Mouse (Mus musculus) embryo, embryonic 10 days (tissue): ENCODE results near the gene Dusp15.
A peak's percentile ranks its signal among the peaks of the same experiment; 100 is the strongest.

Experiments
- DNase-seq: peaks from one replicate; pipeline ENCODE4 v3.0.0-alpha.2; 2015; ENCODE audit warnings: low spot score

Gene Dusp15

GRCm38 (mm10) chr2:152906274-152907037 lies 45.0 kb downstream of the Dusp15 start:
- no peak for DNase-seq

- peak; percentile 59 for DNase-seq
Observed at GRCm38 (mm10) chr2:152905036-152905829, 46.3 kb downstream of the Dusp15 start.

GRCm38 (mm10) chr2:152904127-152904643 lies 47.3 kb downstream of the Dusp15 start:
- no peak for DNase-seq

- DNase-seq = no peak
Observed at GRCm38 (mm10) chr2:152903586-152903985, 47.9 kb downstream of the Dusp15 start.

- no peak for DNase-seq
Observed at GRCm38 (mm10) chr2:152902658-152903057, 48.8 kb downstream of the Dusp15 start.

GRCm38 (mm10) chr2:152901296-152901695 lies 50.2 kb downstream of the Dusp15 start:
- DNase-seq = no peak

- DNase-seq = no peak
Observed at GRCm38 (mm10) chr2:152899011-152899410, 52.5 kb downstream of the Dusp15 start.

GRCm38 (mm10) chr2:152896926-152897325 lies 54.6 kb downstream of the Dusp15 start:
- no peak for DNase-seq

GRCm38 (mm10) chr2:152895834-152896233 lies 55.7 kb downstream of the Dusp15 start:
- no peak for DNase-seq
